Mouse (Mus musculus) liver, embryonic 15.5 days (tissue): ENCODE measurements around the gene Olfr330. TPM values are rescaled to one million over a fixed set of nuclear protein-coding genes. Genes with fewer than 3 reads are reported as not detected.

Source experiments
- ATAC-seq: fragments of 200-750 bp; cut with Nextera tagmentation; 2 replicates; pipeline ENCODE4 v1.8.0; 2017; ENCODE audit warnings: moderate number of reproducible peaks, mild to moderate bottlenecking, moderate library complexity; ENCODE audit not compliant: insufficient read depth
- H3K27ac ChIP-seq: fragments of 300-500 bp; sonication (generic); replicated peaks from 2 replicates; pipeline ENCODE4 v1.5.1; 2015; ENCODE audit warnings: mild to moderate bottlenecking, inconsistent platforms
- H3K27me3 ChIP-seq: fragments of 300-500 bp; sonication (generic); 2 replicates; pipeline ENCODE4 v1.6.1; 2015; ENCODE audit warnings: mild to moderate bottlenecking, inconsistent platforms
- H3K36me3 ChIP-seq: fragments of 300-500 bp; sonication (generic); replicated peaks from 2 replicates; pipeline ENCODE4 v1.6.1; 2015; ENCODE audit warnings: moderate library complexity, mild to moderate bottlenecking, inconsistent platforms
- H3K4me1 ChIP-seq: fragments of 300-500 bp; sonication (generic); replicated peaks from 2 replicates; pipeline ENCODE4 v1.6.1; 2015; ENCODE audit warnings: inconsistent platforms
- H3K4me2 ChIP-seq: fragments of 300-500 bp; sonication (generic); 2 replicates; pipeline ENCODE4 v1.6.1; 2015; ENCODE audit warnings: moderate library complexity, mild to moderate bottlenecking, inconsistent platforms
- H3K4me3 ChIP-seq: fragments of 300-500 bp; sonication (generic); replicated peaks from 2 replicates; pipeline ENCODE4 v1.5.1; 2015; ENCODE audit warnings: mild to moderate bottlenecking, inconsistent platforms
- H3K9ac ChIP-seq: fragments of 300-500 bp; sonication (generic); 2 replicates; pipeline ENCODE4 v1.6.1; 2015; ENCODE audit warnings: moderate library complexity, mild to moderate bottlenecking, inconsistent platforms
- H3K9me3 ChIP-seq: fragments of 300-500 bp; sonication (generic); replicated peaks from 2 replicates; pipeline ENCODE4 v1.6.1; 2016; ENCODE audit warnings: inconsistent platforms
- WGBS: fragments of 180-500 bp; shearing (Covaris S2); methylation state at CpG from one replicate; pipeline ENCODE4 v1.1.7; 2015; ENCODE audit warnings: mixed read lengths; ENCODE audit not compliant: insufficient replicate concordance; 5-methylcytosine and 5-hydroxymethylcytosine counted together
- polyA plus RNA-seq: library from polyadenylated mRNA; unstranded; fragments of >200 nt; fragmentation: Nextera tagmentation; extraction: Ambion mirVana; gene quantifications from 2 replicates; pipeline ENCODE4 v1.2.1, GENCODE M21; 2015

Olfr330 gene
- polyA plus RNA-seq, 1 experiment from 2014 or later: not detected

GRCm38 (mm10) chr11:58492455-58492854 is 42.2 kb downstream of the Olfr330 start, which contains the start of gene Olfr332:
Olfr332 (minus strand) TSS chr11:58492555.
- WGBS: 59% methylated on average over 2 of the region's 2 CpGs
- no peak within 1 kb of the TSS for H3K4me3 ChIP-seq
- no peak within 1 kb of the TSS for H3K9ac ChIP-seq
- no peaks in the 10 kb centered on the region for H3K4me1 ChIP-seq
- ATAC-seq: no peak
- H3K27me3 ChIP-seq: no peaks in the 10 kb centered on the region
- H3K4me2 ChIP-seq: no peak within 1 kb of the TSS
- H3K36me3 ChIP-seq: no peaks in the 10 kb centered on the region
- H3K9me3 ChIP-seq: no peaks in the 10 kb centered on the region
- H3K27ac ChIP-seq: no peak within 1 kb of the TSS

Other genes with a start within 250 kb of the Olfr330 start
- gene Zfp692, start 227.8 kb downstream of the Olfr330 start, polyA plus RNA-seq: 9.4 and 11.5 TPM in 2 replicates
- 35.0 and 36.0 TPM in 2 replicates for gene Zfp672, start 204.5 kb downstream of the Olfr330 start, polyA plus RNA-seq
- gene Sh3bp5l, start 204.1 kb downstream of the Olfr330 start, polyA plus RNA-seq: 16.7 and 19.0 TPM in 2 replicates
- 0.97 and 1.5 TPM in 2 replicates for gene Lypd8, start 155.8 kb downstream of the Olfr330 start, polyA plus RNA-seq
- gene 1810065E05Rik, start 113.7 kb downstream of the Olfr330 start, polyA plus RNA-seq: not detected in 2 replicates
- gene Gm12253, start 102.3 kb downstream of the Olfr330 start, polyA plus RNA-seq: not detected in 2 replicates
- not detected in 2 replicates for gene Lypd9, start 81.9 kb downstream of the Olfr330 start, polyA plus RNA-seq
- gene Olfr30, start 72.6 kb downstream of the Olfr330 start, polyA plus RNA-seq: not detected in 2 replicates
- gene Olfr332, start 42.3 kb downstream of the Olfr330 start, polyA plus RNA-seq: not detected in 2 replicates
- not detected in 2 replicates for gene Olfr331, start 32.3 kb downstream of the Olfr330 start, polyA plus RNA-seq
- gene Olfr329-ps, start 11.6 kb upstream of the Olfr330 start, polyA plus RNA-seq: not detected in 2 replicates
- not detected in 2 replicates for gene Olfr328, start 20.8 kb upstream of the Olfr330 start, polyA plus RNA-seq
- not detected in 2 replicates for gene Olfr224, start 35.7 kb upstream of the Olfr330 start, polyA plus RNA-seq
- gene Olfr325, start 42.9 kb upstream of the Olfr330 start, polyA plus RNA-seq: not detected in 2 replicates
- gene Olfr324, start 60.3 kb upstream of the Olfr330 start, polyA plus RNA-seq: not detected in 2 replicates
- not detected in 2 replicates for gene 2210407C18Rik, start 81.2 kb upstream of the Olfr330 start, polyA plus RNA-seq
- gene Olfr323, start 95.7 kb upstream of the Olfr330 start, polyA plus RNA-seq: not detected in 2 replicates
- 13.7 and 14.0 TPM in 2 replicates for gene Trim58, start 105.6 kb upstream of the Olfr330 start, polyA plus RNA-seq
- not detected in 2 replicates for gene Olfr322, start 123.9 kb upstream of the Olfr330 start, polyA plus RNA-seq
- gene Olfr320, start 146.3 kb upstream of the Olfr330 start, polyA plus RNA-seq: not detected in 2 replicates
- not detected in 2 replicates for gene Olfr319, start 164.3 kb upstream of the Olfr330 start, polyA plus RNA-seq
- gene Olfr318, start 189.2 kb upstream of the Olfr330 start, polyA plus RNA-seq: not detected in 2 replicates
- gene Olfr317, start 204.4 kb upstream of the Olfr330 start, polyA plus RNA-seq: not detected in 2 replicates
- not detected in 2 replicates for gene Olfr316, start 217.9 kb upstream of the Olfr330 start, polyA plus RNA-seq
- gene Olfr315, start 238.4 kb upstream of the Olfr330 start, polyA plus RNA-seq: not detected in 2 replicates
- gene Olfr314, start 248.1 kb upstream of the Olfr330 start, polyA plus RNA-seq: not detected in 2 replicates